Mouse (Mus musculus): Measurements from ENCODE around the gene Slc10a7. TPM values are rescaled to one million over a fixed set of nuclear protein-coding genes. Genes with fewer than 3 reads are reported as not detected.

Gene Slc10a7
- polyA plus RNA-seq, 1 experiment from 2014 or later = 6.9 TPM

DNA sequence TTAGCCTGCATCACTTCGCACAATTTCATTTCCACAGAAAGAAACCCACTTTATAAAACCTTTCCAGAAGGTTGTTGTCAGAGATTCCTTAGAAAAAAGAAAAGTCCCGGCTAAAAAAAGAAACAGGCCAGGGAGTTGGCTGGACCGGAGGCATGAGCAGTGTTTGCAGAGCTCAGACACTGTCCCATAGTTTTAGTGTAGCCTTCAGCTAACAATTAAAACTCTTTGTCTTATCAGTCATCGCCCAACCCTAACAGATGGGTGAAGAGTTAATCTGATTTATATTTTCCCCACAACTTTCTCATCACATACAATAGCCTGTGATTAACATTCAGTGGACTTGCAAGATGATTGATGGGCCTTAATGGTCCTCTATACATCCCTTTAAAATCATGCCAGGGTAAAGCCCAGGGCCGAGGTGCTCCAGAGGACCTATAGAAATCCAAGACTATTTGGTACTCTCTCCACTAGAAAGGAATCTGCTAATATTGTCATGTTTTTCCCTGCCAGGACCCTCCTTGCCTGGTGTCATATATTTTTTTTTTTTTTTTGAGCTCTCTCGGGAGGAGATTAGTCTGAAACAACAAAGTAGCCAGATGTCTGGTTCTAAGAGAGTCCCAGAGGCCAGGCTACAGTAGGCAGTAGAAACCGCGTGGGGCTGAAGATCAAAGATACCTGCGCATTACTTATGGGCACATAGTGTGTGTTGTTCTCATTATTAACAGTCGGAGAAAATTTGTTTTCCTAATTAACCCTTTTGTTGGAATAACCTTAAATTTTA lies 41.0 kb downstream of the Slc10a7 start:
- Histone ChIP-seq H3K4me1 (replicated peaks) (peaks cover 2% of the 10 kb centered on the region; the same call in 1 of the 2 replicates), H3K9ac (no peak overlapping the region), H3K27me3 (no peaks in the 10 kb centered on the region), H3K9me3 (replicated peaks) (no peaks in the 10 kb centered on the region), H3K27ac (replicated peaks) (no peak overlapping the region), H3K36me3 (replicated peaks) (no peaks in the 10 kb centered on the region), H3K4me2 (no peak overlapping the region), H3K4me3 (replicated peaks) (no peak overlapping the region)
- WGBS (ENCODE audit: insufficient replicate concordance) = 72% methylated on average over 10 of the region's 10 CpGs
- no peak for ATAC-seq (ENCODE audit: insufficient read depth)

DNA sequence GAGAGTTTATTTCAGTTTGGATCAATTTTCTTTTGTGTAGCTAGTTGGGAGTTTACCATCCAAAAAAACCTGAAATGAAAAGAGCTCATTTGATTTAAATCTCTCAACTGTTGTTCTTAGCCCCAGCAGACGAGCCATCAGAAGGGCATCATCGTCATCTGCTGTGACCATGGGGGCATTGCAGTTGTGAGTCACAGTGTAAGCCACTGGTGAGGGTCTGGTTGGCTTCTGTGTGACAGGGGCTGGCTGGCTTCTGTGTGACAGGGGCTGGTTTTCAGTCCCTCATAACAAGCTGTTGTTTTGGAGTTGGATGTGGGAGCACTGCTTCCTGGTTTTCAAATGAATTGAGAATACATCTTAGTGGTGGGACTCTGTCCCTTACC lies 41.6 kb downstream of the Slc10a7 start:
- Histone ChIP-seq H3K4me2 (no peak overlapping the region), H3K9me3 (replicated peaks) (no peaks in the 10 kb centered on the region), H3K9ac (no peak overlapping the region), H3K27me3 (no peaks in the 10 kb centered on the region), H3K36me3 (replicated peaks) (no peaks in the 10 kb centered on the region), H3K27ac (replicated peaks) (no peak overlapping the region), H3K4me3 (replicated peaks) (no peak overlapping the region), H3K4me1 (replicated peaks) (no peaks in the 10 kb centered on the region)
- no peak for ATAC-seq (ENCODE audit: insufficient read depth)
- WGBS (ENCODE audit: insufficient replicate concordance) = 71% methylated on average over 2 of the region's 2 CpGs

DNA sequence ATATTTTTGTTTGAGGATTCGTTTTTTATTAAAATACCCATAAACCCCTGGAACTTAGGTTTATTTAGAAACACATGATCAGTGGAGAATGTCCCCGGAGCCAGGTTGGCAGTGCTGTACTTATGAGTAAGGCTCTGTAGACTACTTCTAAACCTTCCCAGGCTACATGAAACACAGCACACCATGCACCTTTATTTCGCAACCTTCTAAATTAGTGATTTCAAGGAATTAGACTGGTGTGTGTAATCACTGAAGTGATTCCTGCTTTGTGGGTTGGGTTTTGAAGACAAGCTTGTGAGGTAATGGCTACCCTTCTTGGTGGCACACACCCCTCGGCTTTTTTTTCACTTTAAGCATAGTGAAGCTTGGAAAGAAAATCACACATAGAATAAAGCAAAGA lies 46.7 kb downstream of the Slc10a7 start:
- Histone ChIP-seq H3K9ac (no peak overlapping the region), H3K4me2 (no peak overlapping the region), H3K27ac (replicated peaks) (no peak overlapping the region), H3K4me3 (replicated peaks) (no peak overlapping the region), H3K27me3 (no peaks in the 10 kb centered on the region), H3K36me3 (replicated peaks) (no peaks in the 10 kb centered on the region), H3K9me3 (replicated peaks) (no peaks in the 10 kb centered on the region), H3K4me1 (replicated peaks) (no peaks in the 10 kb centered on the region)
- no peak for ATAC-seq (ENCODE audit: insufficient read depth)
- WGBS (ENCODE audit: insufficient replicate concordance) = 78% methylated on average over 4 of the region's 4 CpGs

DNA sequence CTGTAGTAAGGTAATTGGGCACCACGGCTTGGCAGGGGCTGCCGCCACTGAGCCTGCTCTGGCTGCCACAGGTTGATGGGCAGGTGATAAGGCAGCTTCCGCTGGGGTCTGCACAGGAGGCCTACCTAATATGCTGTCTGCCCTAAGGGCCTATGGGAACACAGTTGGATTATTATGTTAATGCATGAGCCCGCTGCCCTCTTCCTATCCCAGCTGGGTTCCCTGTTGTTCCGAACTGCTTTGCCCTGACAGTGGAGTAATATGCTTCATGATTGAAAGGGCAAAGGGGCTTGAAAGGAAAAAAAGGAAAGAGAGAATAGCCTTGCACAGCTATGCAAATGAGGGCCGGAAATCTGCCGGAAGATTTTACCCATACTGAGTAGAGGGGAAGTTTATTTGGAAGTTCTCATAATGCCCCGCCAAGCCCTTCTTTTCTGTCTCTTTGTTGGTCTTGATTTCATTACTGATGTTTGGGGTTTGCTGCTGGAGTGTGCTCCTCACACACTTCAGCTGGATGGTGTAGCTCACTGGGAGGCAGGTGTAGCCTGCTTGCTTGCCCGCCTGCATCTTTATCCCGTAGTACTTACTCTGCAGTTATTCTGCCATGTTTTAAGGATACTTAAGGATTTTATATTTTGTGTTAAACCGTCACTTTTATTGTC lies 47.8 kb downstream of the Slc10a7 start:
- WGBS (ENCODE audit: insufficient replicate concordance) = 74% methylated on average over 11 of the region's 11 CpGs
- Histone ChIP-seq H3K36me3 (replicated peaks) (peaks cover 5% of the 10 kb centered on the region), H3K9ac (no peak overlapping the region), H3K4me2 (no peak overlapping the region), H3K4me3 (replicated peaks) (no peak overlapping the region), H3K9me3 (replicated peaks) (no peaks in the 10 kb centered on the region), H3K4me1 (replicated peaks) (no peaks in the 10 kb centered on the region), H3K27me3 (no peaks in the 10 kb centered on the region), H3K27ac (replicated peaks) (no peak overlapping the region)
- no peak for ATAC-seq (ENCODE audit: insufficient read depth)

DNA sequence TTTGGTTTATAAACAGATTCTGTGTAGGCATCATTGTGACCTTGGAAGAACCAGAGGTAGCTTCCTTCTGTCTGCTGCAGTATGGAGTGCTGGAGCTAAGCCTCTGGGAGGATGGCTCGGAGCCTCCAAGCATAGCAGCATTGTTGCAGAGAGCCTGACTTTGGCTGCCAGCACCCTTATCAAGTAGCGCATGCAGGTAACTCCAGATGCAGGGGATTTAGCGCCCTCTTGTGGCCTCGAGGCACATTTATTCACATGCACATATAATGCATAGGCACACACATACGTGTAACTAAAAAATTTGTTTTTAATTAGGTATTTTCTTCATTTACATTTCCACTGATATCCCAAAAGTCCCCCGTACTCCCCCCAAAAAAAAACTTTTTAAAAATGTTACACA lies 52.5 kb downstream of the Slc10a7 start:
- no peak overlapping the region for H3K4me2 ChIP-seq
- WGBS (ENCODE audit: insufficient replicate concordance) = 80% methylated on average over 6 of the region's 6 CpGs
- H3K4me3 ChIP-seq (replicated peaks) = no peak overlapping the region
- no peak overlapping the region for H3K27ac ChIP-seq (replicated peaks)
- H3K9me3 ChIP-seq (replicated peaks) = no peaks in the 10 kb centered on the region
- no peaks in the 10 kb centered on the region for H3K27me3 ChIP-seq
- H3K9ac ChIP-seq = no peak overlapping the region
- ATAC-seq (ENCODE audit: insufficient read depth) = no peak
- H3K36me3 ChIP-seq (replicated peaks) = peaks cover 5% of the 10 kb centered on the region
- 0 out of 2 replicates have a peak, but pooled peaks cover under 1% of the 10 kb centered on the region for H3K4me1 ChIP-seq (replicated peaks)

DNA sequence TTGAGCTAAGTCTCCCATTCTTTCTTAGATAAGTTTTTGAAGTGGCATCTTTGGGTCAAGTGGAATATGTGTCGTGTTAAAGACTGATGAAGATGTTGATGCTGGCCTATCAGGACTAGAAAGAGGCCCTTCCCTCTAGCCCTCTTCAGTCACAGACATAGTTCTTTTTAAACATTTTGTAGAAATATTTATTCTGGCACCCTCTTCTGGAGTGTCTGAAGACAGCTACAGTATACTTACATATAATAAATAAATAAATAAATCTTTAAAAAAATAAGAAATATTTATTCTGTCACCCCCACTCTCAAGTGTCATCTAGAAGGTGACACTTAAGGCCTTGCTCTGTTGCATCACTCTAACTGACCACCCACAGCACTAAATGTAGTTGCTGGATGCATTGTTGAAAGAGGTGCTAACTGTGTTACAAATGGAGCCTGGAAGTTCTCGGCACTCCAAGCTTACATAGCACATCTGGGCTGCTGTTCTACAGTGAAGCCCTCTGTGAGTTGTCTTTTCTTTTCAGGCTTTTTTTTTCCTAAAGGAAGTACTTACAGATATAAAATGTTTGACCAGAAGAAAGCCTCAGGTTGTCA lies 54.4 kb downstream of the Slc10a7 start:
- no peak overlapping the region for H3K9ac ChIP-seq
- H3K9me3 ChIP-seq (replicated peaks) = no peaks in the 10 kb centered on the region
- no peaks in the 10 kb centered on the region for H3K27me3 ChIP-seq
- no peak overlapping the region for H3K27ac ChIP-seq (replicated peaks)
- ATAC-seq (ENCODE audit: insufficient read depth) = no peak
- WGBS (ENCODE audit: insufficient replicate concordance) = 48% methylated on average over 2 of the region's 2 CpGs
- 0 out of 2 replicates have a peak, but pooled peaks cover 2% of the 10 kb centered on the region for H3K4me1 ChIP-seq (replicated peaks)
- no peak overlapping the region for H3K4me2 ChIP-seq
- no peak overlapping the region for H3K4me3 ChIP-seq (replicated peaks)
- H3K36me3 ChIP-seq (replicated peaks) = peaks cover 5% of the 10 kb centered on the region

DNA sequence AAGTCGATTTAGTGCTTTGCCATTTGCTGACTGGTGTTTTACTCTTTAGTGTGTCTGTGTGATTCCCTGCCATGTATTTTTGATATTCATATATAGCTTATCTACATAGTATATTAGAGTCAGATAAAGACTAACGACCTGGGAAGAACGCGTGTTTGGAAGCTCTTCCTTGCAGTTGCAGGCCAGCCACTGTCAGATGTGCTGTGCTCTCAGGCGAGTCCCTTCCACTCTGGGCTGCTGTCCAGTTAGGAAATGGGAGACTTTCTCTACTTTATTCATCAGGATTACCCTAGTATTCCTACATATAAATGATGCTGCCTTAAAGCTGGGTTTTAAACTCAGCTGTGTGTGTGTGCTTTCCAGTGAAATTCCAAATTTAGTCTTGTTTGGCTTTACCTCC lies 55.1 kb downstream of the Slc10a7 start:
- Histone ChIP-seq H3K9ac (no peak overlapping the region), H3K4me2 (no peak overlapping the region), H3K36me3 (replicated peaks) (peaks cover 5% of the 10 kb centered on the region), H3K4me1 (replicated peaks) (0 out of 2 replicates have a peak, but pooled peaks cover 2% of the 10 kb centered on the region), H3K27ac (replicated peaks) (no peak overlapping the region), H3K27me3 (no peaks in the 10 kb centered on the region), H3K9me3 (replicated peaks) (no peaks in the 10 kb centered on the region), H3K4me3 (replicated peaks) (no peak overlapping the region)
- no peak for ATAC-seq (ENCODE audit: insufficient read depth)
- WGBS (ENCODE audit: insufficient replicate concordance) = 75% methylated on average over 5 of the region's 5 CpGs

DNA sequence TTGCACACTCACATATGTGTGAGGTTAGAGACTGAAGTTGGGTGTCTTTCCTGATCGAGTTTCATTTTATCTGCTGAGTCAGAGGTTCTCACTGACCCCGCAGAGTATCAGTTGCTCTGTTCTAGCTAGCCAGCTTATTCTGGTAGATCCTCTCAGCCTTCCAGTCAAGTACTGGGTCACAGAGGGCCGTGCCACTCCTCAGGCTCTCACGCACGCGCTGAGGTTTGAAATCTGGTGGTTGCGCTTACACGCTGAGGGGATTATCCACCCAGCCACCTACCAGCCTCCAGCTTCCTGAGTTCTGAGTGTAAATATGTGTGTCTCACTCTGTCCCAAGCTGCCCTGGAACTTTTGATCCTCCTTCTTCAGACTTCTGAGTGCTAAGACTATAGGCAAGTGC lies 59.0 kb downstream of the Slc10a7 start:
- Histone ChIP-seq H3K9me3 (replicated peaks) (no peaks in the 10 kb centered on the region), H3K9ac (no peak overlapping the region), H3K4me1 (replicated peaks) (0 out of 2 replicates have a peak, but pooled peaks cover 2% of the 10 kb centered on the region), H3K27ac (replicated peaks) (no peak overlapping the region), H3K4me2 (no peak overlapping the region), H3K27me3 (no peaks in the 10 kb centered on the region), H3K36me3 (replicated peaks) (no peaks in the 10 kb centered on the region; the same call in 1 of the 2 replicates), H3K4me3 (replicated peaks) (no peak overlapping the region)
- ATAC-seq (ENCODE audit: insufficient read depth) = no peak
- WGBS (ENCODE audit: insufficient replicate concordance) = 74% methylated on average over 8 of the region's 8 CpGs

DNA sequence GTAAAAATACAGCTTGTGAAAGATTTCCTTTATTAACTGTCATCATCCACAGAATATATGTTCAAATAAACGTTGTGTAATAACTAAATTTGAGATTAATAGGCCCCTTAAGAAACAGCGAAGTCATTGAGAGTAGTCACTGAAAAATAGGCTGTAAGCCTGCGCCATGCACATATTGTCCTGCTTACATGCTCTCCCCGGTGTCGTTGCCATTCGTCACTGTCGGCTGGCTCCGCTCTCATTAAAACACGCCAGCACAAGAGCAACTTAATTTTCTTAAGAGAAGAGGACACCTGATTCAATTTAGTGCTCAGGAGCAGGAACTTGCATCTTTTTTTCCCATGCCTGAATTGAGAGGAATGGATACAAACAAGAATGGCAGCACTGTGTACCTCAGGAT lies 62.4 kb downstream of the Slc10a7 start:
- Histone ChIP-seq H3K36me3 (replicated peaks) (no peaks in the 10 kb centered on the region), H3K4me2 (no peak overlapping the region), H3K27ac (replicated peaks) (no peak overlapping the region), H3K9ac (no peak overlapping the region), H3K9me3 (replicated peaks) (no peaks in the 10 kb centered on the region), H3K4me3 (replicated peaks) (no peak overlapping the region), H3K4me1 (replicated peaks) (0 out of 2 replicates have a peak, but pooled peaks cover 2% of the 10 kb centered on the region), H3K27me3 (no peaks in the 10 kb centered on the region)
- 79% methylated on average over 9 of the region's 9 CpGs for WGBS (ENCODE audit: insufficient replicate concordance)
- no peak for ATAC-seq (ENCODE audit: insufficient read depth)

DNA sequence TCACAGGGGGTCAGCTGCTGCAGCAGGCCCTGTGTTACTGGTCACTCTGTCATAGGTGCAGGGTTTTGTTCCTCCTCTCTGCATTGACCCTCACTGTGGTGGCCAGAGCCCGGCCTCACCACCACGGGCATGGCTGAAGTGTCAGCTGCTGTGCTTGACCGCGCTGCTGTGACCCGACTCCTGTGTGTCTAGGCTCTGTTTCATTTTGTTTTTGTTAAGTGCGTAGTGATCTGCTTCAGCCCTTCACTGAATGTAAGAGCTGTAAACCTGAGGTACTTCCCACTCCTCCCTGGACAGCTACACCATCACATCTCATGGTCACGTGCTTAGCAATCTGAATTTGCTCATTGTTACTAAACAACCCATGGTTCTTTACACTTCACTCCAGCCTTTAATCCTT lies 65.1 kb downstream of the Slc10a7 start:
- Histone ChIP-seq H3K4me1 (replicated peaks) (no peaks in the 10 kb centered on the region), H3K27me3 (no peaks in the 10 kb centered on the region), H3K4me2 (no peak overlapping the region), H3K4me3 (replicated peaks) (no peak overlapping the region), H3K9ac (no peak overlapping the region), H3K9me3 (replicated peaks) (no peaks in the 10 kb centered on the region), H3K36me3 (replicated peaks) (no peaks in the 10 kb centered on the region), H3K27ac (replicated peaks) (no peak overlapping the region)
- no peak for ATAC-seq (ENCODE audit: insufficient read depth)
- 84% methylated on average over 7 of the region's 7 CpGs for WGBS (ENCODE audit: insufficient replicate concordance)

DNA sequence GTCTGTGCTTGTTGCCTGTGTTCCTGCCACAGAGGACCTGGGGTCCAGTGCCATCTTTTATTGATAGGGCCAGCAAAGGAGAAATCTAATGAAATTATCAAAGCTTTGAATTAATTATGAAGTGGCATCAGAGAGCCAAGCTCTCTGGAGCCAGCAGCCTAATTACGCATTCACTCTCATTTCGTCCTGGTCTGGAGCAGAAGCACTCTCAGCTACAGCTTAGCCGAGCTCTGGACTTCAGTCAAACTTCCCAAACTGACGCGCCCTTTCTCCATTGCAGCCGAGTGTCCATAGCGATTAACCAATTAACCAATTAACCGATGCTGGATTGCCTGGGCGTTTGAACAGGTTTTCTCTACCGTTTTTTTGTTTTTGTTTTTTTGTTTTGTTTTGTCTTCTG lies 68.4 kb downstream of the Slc10a7 start:
- H3K4me3 ChIP-seq (replicated peaks) = no peak overlapping the region
- no peaks in the 10 kb centered on the region for H3K36me3 ChIP-seq (replicated peaks)
- no peak overlapping the region for H3K9ac ChIP-seq
- H3K27ac ChIP-seq (replicated peaks) = no peak overlapping the region
- WGBS (ENCODE audit: insufficient replicate concordance) = 80% methylated on average over 10 of the region's 10 CpGs
- H3K4me2 ChIP-seq = no peak overlapping the region
- H3K4me1 ChIP-seq (replicated peaks) = no peaks in the 10 kb centered on the region
- no peaks in the 10 kb centered on the region for H3K27me3 ChIP-seq
- H3K9me3 ChIP-seq (replicated peaks) = no peaks in the 10 kb centered on the region
- ATAC-seq (ENCODE audit: insufficient read depth) = no peak
